Mouse (Mus musculus) stomach, embryonic 14.5 days (tissue): ENCODE data around the gene Fmo6. TPM values are rescaled to one million over a fixed set of nuclear protein-coding genes. Genes with fewer than 3 reads are reported as not detected.

Experiments
- ATAC-seq: fragments of 200-750 bp; cut with Nextera tagmentation; 2 replicates; pipeline ENCODE4 v1.8.0; 2017; ENCODE audit warnings: low read depth, moderate TSS enrichment; ENCODE audit not compliant: insufficient number of reproducible peaks, insufficient read depth, low FRiP score
- H3K27ac ChIP-seq: fragments of 300-500 bp; sonication (generic); 2 replicates; pipeline ENCODE4 v1.5.1; 2014; ENCODE audit warnings: mild to moderate bottlenecking, low read length, moderate library complexity, mixed read lengths
- H3K27me3 ChIP-seq: fragments of 300-500 bp; sonication (generic); 2 replicates; pipeline ENCODE4 v1.6.1; 2014; ENCODE audit warnings: low read length, control low read depth, mixed read lengths; ENCODE audit not compliant: control insufficient read depth, insufficient read depth
- H3K36me3 ChIP-seq: fragments of 300-500 bp; sonication (generic); 2 replicates; pipeline ENCODE4 v1.6.1; 2014; ENCODE audit warnings: mild to moderate bottlenecking, control low read depth, low read length, moderate library complexity, mixed read lengths; ENCODE audit not compliant: control insufficient read depth, insufficient read depth
- H3K4me1 ChIP-seq: fragments of 300-500 bp; sonication (generic); 2 replicates; pipeline ENCODE4 v1.6.1; 2014; ENCODE audit warnings: low read length, control low read depth, mixed read lengths; ENCODE audit not compliant: control insufficient read depth, insufficient read depth
- H3K4me2 ChIP-seq: fragments of 300-500 bp; sonication (generic); replicated peaks from 2 replicates; pipeline ENCODE4 v1.6.1; 2014; ENCODE audit warnings: low read depth, low read length, control low read depth
- H3K4me3 ChIP-seq: fragments of 300-500 bp; sonication (generic); 2 replicates; pipeline ENCODE4 v1.5.1; 2014; ENCODE audit warnings: low read depth, low read length, control low read depth
- H3K9ac ChIP-seq: fragments of 300-500 bp; sonication (generic); replicated peaks from 2 replicates; pipeline ENCODE4 v1.6.1; 2014; ENCODE audit warnings: low read depth, mild to moderate bottlenecking, control low read depth, low read length, moderate library complexity, mixed read lengths
- H3K9me3 ChIP-seq: fragments of 300-500 bp; sonication (generic); 2 replicates; pipeline ENCODE4 v1.6.1; 2016; ENCODE audit warnings: low read depth, low read length, control low read depth; ENCODE audit not compliant: control insufficient read depth
- WGBS: fragments of 180-500 bp; shearing (Covaris S2); extraction: QIAGEN DNeasy Blood & Tissue Kit; methylation state at CpG from one replicate; pipeline ENCODE4 v1.1.7; 2014; 5-methylcytosine and 5-hydroxymethylcytosine counted together
- polyA plus RNA-seq: library from polyadenylated mRNA; unstranded; fragments of >200 nt; fragmentation: Nextera tagmentation; extraction: Ambion mirVana; gene quantifications from 2 replicates; pipeline ENCODE4 v1.2.1, GENCODE M21; 2014

Gene Fmo6
- polyA plus RNA-seq, 1 experiment from 2014 or later = 0.16 TPM

DNA sequence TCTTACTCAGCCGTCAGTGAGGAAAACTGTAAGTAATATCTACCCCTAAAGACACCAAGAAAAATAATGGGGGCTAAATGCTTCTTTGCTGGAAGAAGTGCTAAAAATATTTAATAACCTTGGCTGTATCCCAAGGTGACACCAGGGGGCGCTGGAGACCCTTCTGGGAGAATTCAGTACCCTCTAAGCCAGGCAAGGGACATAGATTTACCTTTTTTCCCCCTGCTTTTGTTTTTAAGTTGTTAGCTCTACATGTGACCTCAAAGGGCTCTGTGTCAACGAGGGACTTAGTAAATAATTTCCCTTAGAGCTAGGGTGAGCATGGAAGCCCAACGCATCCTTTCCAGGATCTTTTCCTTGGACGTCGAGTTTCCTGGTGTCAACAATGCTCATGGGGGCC lies 41.4 kb downstream of the Fmo6 start:
- H3K27me3 ChIP-seq = no peaks in the 10 kb centered on the region
- ATAC-seq = no peak
- no peaks in the 10 kb centered on the region for H3K36me3 ChIP-seq
- H3K9ac ChIP-seq = no peak overlapping the region
- no peak overlapping the region for H3K4me2 ChIP-seq
- no peak overlapping the region for H3K4me3 ChIP-seq
- no peaks in the 10 kb centered on the region for H3K9me3 ChIP-seq
- H3K4me1 ChIP-seq = 0 out of 2 replicates have a peak, but pooled peaks cover 4% of the 10 kb centered on the region
- WGBS = 35% methylated on average over 6 of the region's 6 CpGs
- no peak overlapping the region for H3K27ac ChIP-seq

DNA sequence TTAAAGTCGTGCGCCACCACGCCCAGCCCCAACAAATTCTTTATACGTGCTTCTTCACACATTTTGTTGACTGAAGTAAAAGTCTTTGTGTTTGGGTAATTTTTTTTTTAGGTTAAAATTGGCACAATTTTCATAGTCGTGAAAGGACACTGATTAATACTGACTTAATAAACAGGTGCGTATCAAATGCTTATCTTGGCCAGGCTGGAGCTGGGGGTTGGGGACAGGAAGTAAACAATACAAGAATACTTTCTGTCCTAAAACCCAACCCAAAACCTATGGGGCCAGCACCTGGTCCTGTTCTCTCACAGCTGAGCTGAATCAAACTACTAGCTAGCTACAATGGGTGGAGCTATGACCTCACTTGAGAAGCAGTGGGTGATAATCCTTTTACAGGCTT lies 44.3 kb downstream of the Fmo6 start:
- no peak overlapping the region for H3K4me3 ChIP-seq
- WGBS = 86% methylated on average over 6 of the region's 6 CpGs
- ATAC-seq = no peak
- H3K27me3 ChIP-seq = no peaks in the 10 kb centered on the region
- 0 out of 2 replicates have a peak, but pooled peaks cover 4% of the 10 kb centered on the region for H3K4me1 ChIP-seq
- no peak overlapping the region for H3K27ac ChIP-seq
- no peak overlapping the region for H3K4me2 ChIP-seq
- H3K36me3 ChIP-seq = no peaks in the 10 kb centered on the region
- no peaks in the 10 kb centered on the region for H3K9me3 ChIP-seq
- H3K9ac ChIP-seq = no peak overlapping the region

- H3K9ac ChIP-seq = no peak overlapping the region
- H3K4me1 ChIP-seq = 0 out of 2 replicates have a peak, but pooled peaks cover 4% of the 10 kb centered on the region
- no peak overlapping the region for H3K4me2 ChIP-seq
- H3K4me3 ChIP-seq = no peak overlapping the region
- H3K27ac ChIP-seq = no peak overlapping the region
- WGBS = 38% methylated on average over 6 of the region's 6 CpGs
- no peaks in the 10 kb centered on the region for H3K36me3 ChIP-seq
- H3K9me3 ChIP-seq = no peaks in the 10 kb centered on the region
- no peak for ATAC-seq
- H3K27me3 ChIP-seq = no peaks in the 10 kb centered on the region
Measured at GRCm38 (mm10) chr1:162891980-162892451, 45.3 kb downstream of the Fmo6 start.

GRCm38 (mm10) chr1:162888646-162889045 lies 48.7 kb downstream of the Fmo6 start:
- Histone ChIP-seq H3K4me3 (no peak overlapping the region), H3K4me1 (0 out of 2 replicates have a peak, but pooled peaks cover 4% of the 10 kb centered on the region), H3K9ac (no peak overlapping the region), H3K36me3 (no peaks in the 10 kb centered on the region), H3K4me2 (no peak overlapping the region), H3K9me3 (no peaks in the 10 kb centered on the region), H3K27ac (no peak overlapping the region), H3K27me3 (no peaks in the 10 kb centered on the region)
- ATAC-seq = no peak
- 82% methylated on average over 12 of the region's 12 CpGs for WGBS

- no peaks in the 10 kb centered on the region for H3K36me3 ChIP-seq
- no peak overlapping the region for H3K9ac ChIP-seq
- H3K27me3 ChIP-seq = no peaks in the 10 kb centered on the region
- no peaks in the 10 kb centered on the region for H3K9me3 ChIP-seq
- 88% methylated on average over 7 of the region's 7 CpGs for WGBS
- no peak overlapping the region for H3K27ac ChIP-seq
- no peak for ATAC-seq
- H3K4me2 ChIP-seq = no peak overlapping the region
- 0 out of 2 replicates have a peak, but pooled peaks cover 4% of the 10 kb centered on the region for H3K4me1 ChIP-seq
- H3K4me3 ChIP-seq = no peak overlapping the region
Measured at GRCm38 (mm10) chr1:162887644-162888043, 49.7 kb downstream of the Fmo6 start.

- WGBS = 77% methylated on average over 11 of the region's 11 CpGs
- Histone ChIP-seq H3K27ac (no peak overlapping the region), H3K4me2 (no peak overlapping the region), H3K9ac (no peak overlapping the region), H3K27me3 (no peaks in the 10 kb centered on the region), H3K4me3 (no peak overlapping the region), H3K36me3 (no peaks in the 10 kb centered on the region), H3K4me1 (no peaks in the 10 kb centered on the region), H3K9me3 (no peaks in the 10 kb centered on the region)
- 0 out of 2 replicates have a peak, but pooled peaks have one; percentile 28 for ATAC-seq
Measured at GRCm38 (mm10) chr1:162886138-162886816, 51.0 kb downstream of the Fmo6 start.

DNA sequence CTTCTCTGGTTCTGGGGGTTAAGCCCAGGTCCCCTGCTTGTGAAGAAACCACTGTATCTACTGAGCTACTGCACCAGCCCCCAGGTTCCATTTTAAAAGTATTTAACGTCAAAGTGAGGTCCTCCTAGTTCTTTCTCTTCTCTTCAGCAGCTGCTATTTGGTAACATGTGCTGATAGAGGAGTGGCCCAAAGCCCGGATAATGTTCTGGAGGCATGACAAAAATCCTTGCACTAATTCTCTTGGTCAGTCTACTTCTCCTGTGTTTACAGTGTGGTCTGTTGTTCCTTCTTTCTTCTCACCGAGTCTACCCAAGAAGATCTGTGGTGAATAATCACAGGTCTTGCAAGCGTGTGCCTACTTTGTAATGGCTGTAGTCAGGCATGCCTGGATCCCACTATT lies 54.6 kb downstream of the Fmo6 start:
- WGBS = 67% methylated on average over 4 of the region's 4 CpGs
- no peaks in the 10 kb centered on the region for H3K36me3 ChIP-seq
- ATAC-seq = no peak
- H3K27me3 ChIP-seq = no peaks in the 10 kb centered on the region
- H3K9me3 ChIP-seq = no peaks in the 10 kb centered on the region
- no peak overlapping the region for H3K27ac ChIP-seq
- no peak overlapping the region for H3K9ac ChIP-seq
- no peaks in the 10 kb centered on the region for H3K4me1 ChIP-seq
- H3K4me2 ChIP-seq = no peak overlapping the region
- H3K4me3 ChIP-seq = no peak overlapping the region

- H3K36me3 ChIP-seq = no peaks in the 10 kb centered on the region
- no peak overlapping the region for H3K4me2 ChIP-seq
- H3K9me3 ChIP-seq = no peaks in the 10 kb centered on the region
- no peak overlapping the region for H3K27ac ChIP-seq
- H3K4me1 ChIP-seq = no peaks in the 10 kb centered on the region
- H3K27me3 ChIP-seq = no peaks in the 10 kb centered on the region
- H3K9ac ChIP-seq = no peak overlapping the region
- ATAC-seq = no peak
- WGBS = 58% methylated on average over 11 of the region's 11 CpGs
- no peak overlapping the region for H3K4me3 ChIP-seq
Measured at GRCm38 (mm10) chr1:162879595-162880369, 57.5 kb downstream of the Fmo6 start.
